Mouse (Mus musculus): ENCODE data around the gene Slc10a1. TPM values are rescaled to one million over a fixed set of nuclear protein-coding genes. Genes with fewer than 3 reads are reported as not detected.
A peak's percentile ranks its signal among the peaks of the same experiment; 100 is the strongest.

Gene Slc10a1
- polyA plus RNA-seq, 1 experiment: 0.38 TPM

DNA sequence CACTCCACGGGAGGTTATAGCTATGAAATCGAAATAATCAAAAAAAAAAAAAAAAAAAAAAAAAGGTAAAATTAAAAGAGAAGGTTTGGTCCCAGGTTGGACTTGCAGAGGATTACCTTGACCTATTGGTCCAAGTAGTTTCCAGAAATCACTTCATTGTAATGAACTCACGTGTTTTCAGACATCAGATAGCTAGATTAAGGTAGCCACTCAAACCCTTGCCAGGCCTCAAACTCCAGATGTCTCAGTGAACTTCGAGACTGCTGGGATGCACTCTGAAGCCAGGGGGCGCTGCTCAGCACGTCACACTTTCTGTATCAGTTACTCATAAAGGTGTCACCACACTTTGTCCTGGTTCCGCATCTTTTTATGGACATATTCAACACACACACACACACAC lies 50.7 kb downstream of the Slc10a1 start:
- 63% methylated on average over 7 of the region's 7 CpGs for WGBS
- no peaks in the 10 kb centered on the region for H3K27me3 ChIP-seq (replicated peaks; ENCODE audit: control insufficient read depth, insufficient read depth, low read length)
- TF ChIP-seq POLR2A (IDR thresholded peaks at IDR 0.05; ENCODE audit: low read depth, low read length) (no peak), CTCF (conservative IDR thresholded peaks at IDR 0.05; ENCODE audit: insufficient read depth, insufficient read length, low read depth, low read length) (peak; percentile 70)
- DNase-seq: peak; percentile 49
- no peaks in the 10 kb centered on the region for H3K36me3 ChIP-seq (ENCODE audit: control insufficient read depth, insufficient read depth, low read length)
- H3K4me3 ChIP-seq (ENCODE audit: insufficient read depth, low read depth, low read length): no peak overlapping the region
- no peak overlapping the region for H3K27ac ChIP-seq (ENCODE audit: insufficient read depth, low read depth, low read length)
- H3K4me1 ChIP-seq (ENCODE audit: control insufficient read depth, insufficient read depth, low read length): no peaks in the 10 kb centered on the region

- H3K4me1 ChIP-seq (ENCODE audit: control insufficient read depth, insufficient read depth, low read length): no peaks in the 10 kb centered on the region
- no peak overlapping the region for H3K27ac ChIP-seq (ENCODE audit: insufficient read depth, low read depth, low read length)
- TF ChIP-seq POLR2A (IDR thresholded peaks at IDR 0.05; ENCODE audit: low read depth, low read length): no peak
- no peak; the same call in 1 of the 2 replicates for TF ChIP-seq CTCF (conservative IDR thresholded peaks at IDR 0.05; ENCODE audit: insufficient read depth, insufficient read length, low read depth, low read length)
- DNase-seq: no peak
- WGBS: 93% methylated on average over 8 of the region's 8 CpGs
- no peak overlapping the region for H3K4me3 ChIP-seq (ENCODE audit: insufficient read depth, low read depth, low read length)
- H3K36me3 ChIP-seq (ENCODE audit: control insufficient read depth, insufficient read depth, low read length): no peaks in the 10 kb centered on the region
- no peaks in the 10 kb centered on the region for H3K27me3 ChIP-seq (replicated peaks; ENCODE audit: control insufficient read depth, insufficient read depth, low read length)
Observed at GRCm38 (mm10) chr12:80909631-80910030, 58.9 kb downstream of the Slc10a1 start.

Other genes with a start within 250 kb of the Slc10a1 start
- gene Ccdc177, start 208.0 kb downstream of the Slc10a1 start, polyA plus RNA-seq (2012; rRNA removed): not detected in 2 replicates
- 65.5 and 80.0 TPM in 2 replicates for gene Susd6, start 178.2 kb downstream of the Slc10a1 start, polyA plus RNA-seq (2012; rRNA removed)
- gene Srsf5, start 23.2 kb downstream of the Slc10a1 start, polyA plus RNA-seq (2012; rRNA removed): 233 and 243 TPM in 2 replicates
- gene Smoc1, start 58.1 kb upstream of the Slc10a1 start, polyA plus RNA-seq (2012; rRNA removed): 2.9 and 4.4 TPM in 2 replicates

Data from kidney, adult 2 months (tissue).